Mouse (Mus musculus) yolk sac, embryonic 10.5 days (tissue): ENCODE results near the gene Ltbp3.

Experiments
- DNase-seq: peaks from one replicate; pipeline ENCODE4 v3.0.0-alpha.2; 2017; ENCODE audit warnings: low spot score

Ltbp3 gene

GRCm38 (mm10) chr19:5724549-5724941 is 16.2 kb upstream of the Ltbp3 start:
- peak; percentile 58 for DNase-seq

GRCm38 (mm10) chr19:5725029-5725707 is 15.5 kb upstream of the Ltbp3 start:
- no peak for DNase-seq

GRCm38 (mm10) chr19:5725767-5726515 is 14.8 kb upstream of the Ltbp3 start, which contains the start of gene Ehbp1l1:
Gene Ehbp1l1, minus strand, starts transcription at chr19:5726317.
- DNase-seq = peak; percentile 69

GRCm38 (mm10) chr19:5726961-5727578 is 13.6 kb upstream of the Ltbp3 start:
- DNase-seq = no peak

GRCm38 (mm10) chr19:5727701-5728100 is 13.0 kb upstream of the Ltbp3 start:
- DNase-seq = peak; percentile 78

- peak; percentile 60 for DNase-seq
These were observed 11.9 kb upstream of the Ltbp3 start for GRCm38 (mm10) chr19:5728631-5729443.

- peak; percentile 84 for DNase-seq
These were observed 11.3 kb upstream of the Ltbp3 start, which contains the start of gene Fam89b for GRCm38 (mm10) chr19:5729444-5729815. Gene Fam89b, minus strand, starts transcription at chr19:5729653.

GRCm38 (mm10) chr19:5730314-5731186 is 10.2 kb upstream of the Ltbp3 start:
- DNase-seq = no peak

- peak; percentile 93 for DNase-seq
These were observed 9.3 kb upstream of the Ltbp3 start for GRCm38 (mm10) chr19:5731264-5731978.

- DNase-seq = no peak
These were observed 6.4 kb upstream of the Ltbp3 start for GRCm38 (mm10) chr19:5734325-5734724.

- no peak for DNase-seq
These were observed 1.3 kb upstream of the Ltbp3 start for GRCm38 (mm10) chr19:5739446-5739845.

- DNase-seq = peak; percentile 51
These were observed 1.0 kb downstream of the Ltbp3 start for GRCm38 (mm10) chr19:5741641-5742240.

GRCm38 (mm10) chr19:5742241-5742641 is 1.5 kb downstream of the Ltbp3 start:
- DNase-seq = no peak

GRCm38 (mm10) chr19:5743576-5743975 is 2.9 kb downstream of the Ltbp3 start:
- no peak for DNase-seq

GRCm38 (mm10) chr19:5745756-5746710 is 5.3 kb downstream of the Ltbp3 start:
- DNase-seq = peak; percentile 62

- peak; percentile 89 for DNase-seq
These were observed 6.2 kb downstream of the Ltbp3 start for GRCm38 (mm10) chr19:5746907-5747363.

GRCm38 (mm10) chr19:5749476-5749875 is 8.8 kb downstream of the Ltbp3 start:
- DNase-seq = no peak

GRCm38 (mm10) chr19:5750951-5751350 is 10.2 kb downstream of the Ltbp3 start:
- DNase-seq = no peak

- DNase-seq = no peak
These were observed 11.0 kb downstream of the Ltbp3 start for GRCm38 (mm10) chr19:5751742-5752141.
